Mouse (Mus musculus): ENCODE data around the gene Aen.

GRCm38 (mm10) chr7:78918686-78919085 lies 23.0 kb downstream of the Aen start:
- TF ChIP-seq POLR2A (IDR thresholded peaks at IDR 0.05; ENCODE audit: borderline replicate concordance, low read depth, low read length), result no peak
- no peak for TF ChIP-seq CTCF (IDR thresholded peaks at IDR 0.05; ENCODE audit: low read depth, low read length)

Measured in bone marrow macrophage, adult 2 months (primary cell).